ENCODE assay signal across 8 mouse cellular contexts in genomic region chr19:12500881-12501311, GRCm38 (mm10). TPM values are rescaled to one million over a fixed set of nuclear protein-coding genes. Genes with fewer than 3 reads are reported as not detected.
DNase-seq lines count a peak whose midpoint lies in the region; ATAC-seq and TF ChIP-seq lines count a peak whose summit lies in the region.

No protein-coding gene starts in this region.

- no peak; the same call in 1 of the 2 replicates for TF ChIP-seq CTCF in lung, embryonic 14.5 days (IDR thresholded peaks at IDR 0.05; ENCODE audit: low read depth)

- 0 out of 2 replicates have a peak, but pooled peaks cover 7% of the 10 kb centered on the region for H3K4me1 ChIP-seq in lung, embryonic 14.5 days (ENCODE audit: insufficient read depth)
- peaks cover 12% of the 10 kb centered on the region; the same call in 1 of the 2 replicates for H3K4me1 ChIP-seq in embryonic facial prominence, embryonic 14.5 days (ENCODE audit: control insufficient read depth, insufficient read depth, low read length)
- H3K4me1 ChIP-seq in hindbrain, embryonic 13.5 days (replicated peaks): peaks cover 36% of the 10 kb centered on the region
- H3K4me1 ChIP-seq in limb, embryonic 15.5 days: peaks cover 15% of the 10 kb centered on the region

- TF ChIP-seq POLR2A in myocyte (IDR thresholded peaks at IDR 0.05; ENCODE audit: insufficient read length, low read depth): peak; percentile 47

- H3ac ChIP-seq in myocyte (ENCODE audit: control insufficient read depth, insufficient read length): peak overlapping the region; percentile 83

- H3K36me3 ChIP-seq in lung, embryonic 14.5 days (ENCODE audit: insufficient read depth): 0 out of 2 replicates have a peak, but pooled peaks cover 3% of the 10 kb centered on the region
- H3K36me3 ChIP-seq in embryonic facial prominence, embryonic 14.5 days (ENCODE audit: control insufficient read depth, insufficient read depth, low read length): no peaks in the 10 kb centered on the region
- no peaks in the 10 kb centered on the region for H3K36me3 ChIP-seq in hindbrain, embryonic 13.5 days
- no peaks in the 10 kb centered on the region for H3K36me3 ChIP-seq in limb, embryonic 15.5 days
- H3K36me3 ChIP-seq in myocyte (ENCODE audit: control insufficient read depth, insufficient read depth): peaks cover 4% of the 10 kb centered on the region

- peak overlapping the region; percentile 93 for H3K27ac ChIP-seq in lung, embryonic 14.5 days (ENCODE audit: low read depth)
- H3K27ac ChIP-seq in embryonic facial prominence, embryonic 14.5 days (replicated peaks; ENCODE audit: low read depth, low read length): peak overlapping the region; percentile 88
- peak overlapping the region; percentile 97 for H3K27ac ChIP-seq in hindbrain, embryonic 13.5 days
- peak overlapping the region; percentile 90 for H3K27ac ChIP-seq in limb, embryonic 15.5 days

- H3K27me3 ChIP-seq in lung, embryonic 14.5 days (ENCODE audit: insufficient read depth, low read length): no peaks in the 10 kb centered on the region
- H3K27me3 ChIP-seq in embryonic facial prominence, embryonic 14.5 days (replicated peaks; ENCODE audit: control insufficient read depth, insufficient read depth, low read length): peaks cover 5% of the 10 kb centered on the region; the same call in 1 of the 2 replicates
- no peaks in the 10 kb centered on the region for H3K27me3 ChIP-seq in hindbrain, embryonic 13.5 days
- peaks cover 5% of the 10 kb centered on the region; the same call in 1 of the 2 replicates for H3K27me3 ChIP-seq in limb, embryonic 15.5 days
- no peaks in the 10 kb centered on the region for H3K27me3 ChIP-seq in myocyte (ENCODE audit: control insufficient read depth, insufficient read depth, insufficient read length)

- H3K9me3 ChIP-seq in lung, embryonic 14.5 days (ENCODE audit: low read depth, low read length): no peaks in the 10 kb centered on the region
- H3K9me3 ChIP-seq in embryonic facial prominence, embryonic 14.5 days (ENCODE audit: control insufficient read depth, low read length): no peaks in the 10 kb centered on the region
- H3K9me3 ChIP-seq in hindbrain, embryonic 13.5 days: no peaks in the 10 kb centered on the region
- no peaks in the 10 kb centered on the region for H3K9me3 ChIP-seq in limb, embryonic 15.5 days

- H3K79me2 ChIP-seq in myocyte (ENCODE audit: control insufficient read depth, insufficient read depth): peaks cover 31% of the 10 kb centered on the region

- H3K9ac ChIP-seq in lung, embryonic 14.5 days: peak overlapping the region; percentile 83
- H3K9ac ChIP-seq in embryonic facial prominence, embryonic 14.5 days (ENCODE audit: low read depth, low read length): peak overlapping the region; percentile 86
- peak overlapping the region; percentile 99 for H3K9ac ChIP-seq in hindbrain, embryonic 13.5 days
- H3K9ac ChIP-seq in limb, embryonic 15.5 days: peak overlapping the region; percentile 70

- under 1% methylated on average over 35 of the region's 38 CpGs for WGBS in lung, embryonic 14.5 days
- 1% methylated on average over 10 of the region's 38 CpGs for WGBS in embryonic facial prominence, embryonic 14.5 days
- WGBS in hindbrain, embryonic 13.5 days: 1% methylated on average over 27 of the region's 38 CpGs
- under 1% methylated on average over 38 of the region's 38 CpGs for WGBS in limb, embryonic 15.5 days

- peak overlapping the region; percentile 89 for H3K4me2 ChIP-seq in lung, embryonic 14.5 days
- H3K4me2 ChIP-seq in embryonic facial prominence, embryonic 14.5 days (ENCODE audit: low read depth, low read length): peak overlapping the region; percentile 94
- H3K4me2 ChIP-seq in hindbrain, embryonic 13.5 days: peak overlapping the region; percentile 75
- H3K4me2 ChIP-seq in limb, embryonic 15.5 days: peak overlapping the region; percentile 94
- H3K4me2 ChIP-seq in myocyte (ENCODE audit: low read depth): peak overlapping the region; percentile 98

- DNase-seq in lung, embryonic 14.5 days: peak; percentile 51
- no peak for DNase-seq in lung, postnatal 25 days (ENCODE audit: low spot score)
- peak; percentile 77 for DNase-seq in adrenal gland, postnatal 14 days
- no peak for DNase-seq in embryonic facial prominence, embryonic 14.5 days (ENCODE audit: low spot score)
- no peak for DNase-seq in thymus, postnatal 25 days

- ATAC-seq in lung, embryonic 14.5 days (ENCODE audit: insufficient read depth): peak; percentile 66
- ATAC-seq in embryonic facial prominence, embryonic 14.5 days (ENCODE audit: low read depth): peak; percentile 41
- peak; percentile 65 for ATAC-seq in hindbrain, embryonic 13.5 days (ENCODE audit: low FRiP score)
- peak; percentile 66 for ATAC-seq in limb, embryonic 15.5 days (ENCODE audit: insufficient number of reproducible peaks, low FRiP score, low TSS enrichment, low read depth)

- H3K4me3 ChIP-seq in lung, embryonic 14.5 days (ENCODE audit: low read depth, low read length): peak overlapping the region; percentile 72
- peak overlapping the region; percentile 73 for H3K4me3 ChIP-seq in embryonic facial prominence, embryonic 14.5 days (ENCODE audit: low read depth, low read length)
- H3K4me3 ChIP-seq in hindbrain, embryonic 13.5 days: peak overlapping the region; percentile 95
- peak overlapping the region; percentile 64 for H3K4me3 ChIP-seq in limb, embryonic 15.5 days
- H3K4me3 ChIP-seq in myocyte: peak overlapping the region; percentile 50

TF ChIP-seq in myocyte, 11 proteins besides CTCF, POLR2A, EP300 and RAD21:
- TF ChIP-seq MYOD1 (IDR thresholded peaks at IDR 0.05; ENCODE audit: control insufficient read depth in 1 of 3, insufficient read length in 2 of 3, low read depth in 2 of 3): peak in 1 of 3 experiments; percentile 49
- TF ChIP-seq MYOG (IDR thresholded peaks at IDR 0.05; ENCODE audit: control insufficient read depth in 1 of 3, insufficient read depth in 1 of 3, insufficient read length in 2 of 3, low read depth in 2 of 3): peak in 1 of 3 experiments; percentile 32
- TF ChIP-seq POLR2AphosphoS2 (IDR thresholded peaks at IDR 0.05; ENCODE audit: insufficient read length, low read depth): no peak

RNA-seq across cellular contexts. Expression of gene Dtx4, which starts 0.4 kb away (rescaled TPM):
- polyA plus RNA-seq in lung, embryonic 14.5 days (2014; fragmentation: Nextera tagmentation; extraction: Ambion mirVana): 17.2 and 17.7 TPM in 2 replicates
- 19.7 and 24.6 TPM in 2 replicates for total RNA-seq in adrenal gland, postnatal 14 days (2021)
- 11.9 and 14.5 TPM in 2 replicates for polyA plus RNA-seq in embryonic facial prominence, embryonic 14.5 days (2014; fragmentation: Nextera tagmentation; extraction: Ambion mirVana)
- polyA plus RNA-seq in hindbrain, embryonic 13.5 days (2015; fragmentation: Nextera tagmentation; extraction: Ambion mirVana): 34.8 and 36.8 TPM in 2 replicates
- polyA plus RNA-seq in limb, embryonic 15.5 days (2015; fragmentation: Nextera tagmentation; extraction: Ambion mirVana): 7.7 and 8.0 TPM in 2 replicates
- 21.2 TPM for polyA plus RNA-seq in myocyte (2012; fragmentation: generic; extraction: Trizol)

RNA-seq across cellular contexts. Expression of gene Mpeg1, which starts 40.3 kb away (rescaled TPM):
- 0.63 and 0.76 TPM in 2 replicates for polyA plus RNA-seq in lung, embryonic 14.5 days (2014; fragmentation: Nextera tagmentation; extraction: Ambion mirVana)
- total RNA-seq in adrenal gland, postnatal 14 days (2021): 10.8 and 18.2 TPM in 2 replicates
- 0.93 and 1.2 TPM in 2 replicates for polyA plus RNA-seq in embryonic facial prominence, embryonic 14.5 days (2014; fragmentation: Nextera tagmentation; extraction: Ambion mirVana)
- polyA plus RNA-seq in hindbrain, embryonic 13.5 days (2015; fragmentation: Nextera tagmentation; extraction: Ambion mirVana): 0.47 and 0.78 TPM in 2 replicates
- polyA plus RNA-seq in limb, embryonic 15.5 days (2015; fragmentation: Nextera tagmentation; extraction: Ambion mirVana): 0.47 and 0.54 TPM in 2 replicates
- polyA plus RNA-seq in myocyte (2012; fragmentation: generic; extraction: Trizol): 0.06 TPM

RNA-seq across cellular contexts. Expression of gene Fam111a, which starts 44.6 kb away (rescaled TPM):
- 34.9 and 37.9 TPM in 2 replicates for polyA plus RNA-seq in lung, embryonic 14.5 days (2014; fragmentation: Nextera tagmentation; extraction: Ambion mirVana)
- 10.4 and 12.1 TPM in 2 replicates for total RNA-seq in adrenal gland, postnatal 14 days (2021)
- 28.3 and 28.9 TPM in 2 replicates for polyA plus RNA-seq in embryonic facial prominence, embryonic 14.5 days (2014; fragmentation: Nextera tagmentation; extraction: Ambion mirVana)
- polyA plus RNA-seq in hindbrain, embryonic 13.5 days (2015; fragmentation: Nextera tagmentation; extraction: Ambion mirVana): 7.8 and 8.0 TPM in 2 replicates
- polyA plus RNA-seq in limb, embryonic 15.5 days (2015; fragmentation: Nextera tagmentation; extraction: Ambion mirVana): 24.0 and 25.5 TPM in 2 replicates
- polyA plus RNA-seq in myocyte (2012; fragmentation: generic; extraction: Trizol): 5.4 TPM

Comparison
In these comparisons a context has a peak if more than half of its experiments do, and no peak if none do; other contexts are left out.
1. DNase-seq: peak in lung, embryonic 14.5 days (single experiment) and adrenal gland, postnatal 14 days (single experiment); none in lung, postnatal 25 days (single experiment), embryonic facial prominence, embryonic 14.5 days (single experiment) and thymus, postnatal 25 days (single experiment).
2. Peak in every context shown above with its lines, with median percentiles within 50 percentile points of each other: ATAC-seq, H3K27ac ChIP-seq, H3K4me2 ChIP-seq, H3K4me3 ChIP-seq and H3K9ac ChIP-seq.